Mouse (Mus musculus) liver, embryonic 15.5 days (tissue): ENCODE data around the gene Inpp5b. TPM values are rescaled to one million over a fixed set of nuclear protein-coding genes. Genes with fewer than 3 reads are reported as not detected.

Source experiments
- ATAC-seq: fragments of 200-750 bp; cut with Nextera tagmentation; 2 replicates; pipeline ENCODE4 v1.8.0; 2017; ENCODE audit warnings: moderate number of reproducible peaks, mild to moderate bottlenecking, moderate library complexity; ENCODE audit not compliant: insufficient read depth
- H3K27ac ChIP-seq: fragments of 300-500 bp; sonication (generic); replicated peaks from 2 replicates; pipeline ENCODE4 v1.5.1; 2015; ENCODE audit warnings: mild to moderate bottlenecking, inconsistent platforms
- H3K27me3 ChIP-seq: fragments of 300-500 bp; sonication (generic); 2 replicates; pipeline ENCODE4 v1.6.1; 2015; ENCODE audit warnings: mild to moderate bottlenecking, inconsistent platforms
- H3K36me3 ChIP-seq: fragments of 300-500 bp; sonication (generic); replicated peaks from 2 replicates; pipeline ENCODE4 v1.6.1; 2015; ENCODE audit warnings: moderate library complexity, mild to moderate bottlenecking, inconsistent platforms
- H3K4me1 ChIP-seq: fragments of 300-500 bp; sonication (generic); replicated peaks from 2 replicates; pipeline ENCODE4 v1.6.1; 2015; ENCODE audit warnings: inconsistent platforms
- H3K4me2 ChIP-seq: fragments of 300-500 bp; sonication (generic); 2 replicates; pipeline ENCODE4 v1.6.1; 2015; ENCODE audit warnings: moderate library complexity, mild to moderate bottlenecking, inconsistent platforms
- H3K4me3 ChIP-seq: fragments of 300-500 bp; sonication (generic); replicated peaks from 2 replicates; pipeline ENCODE4 v1.5.1; 2015; ENCODE audit warnings: mild to moderate bottlenecking, inconsistent platforms
- H3K9ac ChIP-seq: fragments of 300-500 bp; sonication (generic); 2 replicates; pipeline ENCODE4 v1.6.1; 2015; ENCODE audit warnings: moderate library complexity, mild to moderate bottlenecking, inconsistent platforms
- H3K9me3 ChIP-seq: fragments of 300-500 bp; sonication (generic); replicated peaks from 2 replicates; pipeline ENCODE4 v1.6.1; 2016; ENCODE audit warnings: inconsistent platforms
- WGBS: fragments of 180-500 bp; shearing (Covaris S2); methylation state at CpG from one replicate; pipeline ENCODE4 v1.1.7; 2015; ENCODE audit warnings: mixed read lengths; ENCODE audit not compliant: insufficient replicate concordance; 5-methylcytosine and 5-hydroxymethylcytosine counted together
- polyA plus RNA-seq: library from polyadenylated mRNA; unstranded; fragments of >200 nt; fragmentation: Nextera tagmentation; extraction: Ambion mirVana; gene quantifications from 2 replicates; pipeline ENCODE4 v1.2.1, GENCODE M21; 2015

The Inpp5b gene
- 38.1 and 38.3 TPM in 2 replicates for polyA plus RNA-seq

- Histone ChIP-seq H3K4me2 (peak within 1 kb of the TSS; percentile 74), H3K36me3 (0 out of 2 replicates have a peak, but pooled peaks cover 3% of the 10 kb centered on the region), H3K4me3 (peak within 1 kb of the TSS; percentile 57), H3K4me1 (peaks cover 29% of the 10 kb centered on the region), H3K27ac (no peak within 1 kb of the TSS), H3K9ac (peak within 1 kb of the TSS; percentile 57), H3K27me3 (no peaks in the 10 kb centered on the region), H3K9me3 (no peaks in the 10 kb centered on the region)
- 9% methylated on average over 25 of the region's 25 CpGs for WGBS
- peak; percentile 68 for ATAC-seq
These were observed at the start of gene Inpp5b for GRCm38 (mm10) chr4:124741376-124742343. Gene Inpp5b (plus strand): TSS chr4:124741850.

GRCm38 (mm10) chr4:124692416-124692861, 49.2 kb upstream of the Inpp5b start:
- peaks cover 11% of the 10 kb centered on the region for H3K27me3 ChIP-seq
- H3K4me2 ChIP-seq: peak overlapping the region; percentile 78
- WGBS: 44% methylated on average over 3 of the region's 3 CpGs
- H3K27ac ChIP-seq: peak overlapping the region; percentile 51; the same call in 1 of the 2 replicates
- no peak for ATAC-seq
- H3K4me1 ChIP-seq: peaks cover 43% of the 10 kb centered on the region
- no peaks in the 10 kb centered on the region for H3K9me3 ChIP-seq
- H3K9ac ChIP-seq: peak overlapping the region; percentile 79
- no peaks in the 10 kb centered on the region for H3K36me3 ChIP-seq
- peak overlapping the region; percentile 72 for H3K4me3 ChIP-seq

GRCm38 (mm10) chr4:124693135-124693894, 48.3 kb upstream of the Inpp5b start, which contains the start of gene Utp11:
Gene Utp11 (minus strand): TSS chr4:124693600.
- Histone ChIP-seq H3K27ac (peak within 1 kb of the TSS; percentile 51; the same call in 1 of the 2 replicates), H3K9me3 (no peaks in the 10 kb centered on the region)
- WGBS: under 1% methylated on average over 43 of the region's 43 CpGs

GRCm38 (mm10) chr4:124694572-124694971, 47.1 kb upstream of the Inpp5b start:
- Histone ChIP-seq H3K9me3 (no peaks in the 10 kb centered on the region), H3K36me3 (no peaks in the 10 kb centered on the region), H3K27me3 (peaks cover 11% of the 10 kb centered on the region), H3K9ac (no peak overlapping the region), H3K4me2 (no peak overlapping the region), H3K4me1 (peaks cover 45% of the 10 kb centered on the region), H3K27ac (no peak overlapping the region), H3K4me3 (no peak overlapping the region)
- ATAC-seq: no peak
- 77% methylated on average over 2 of the region's 2 CpGs for WGBS

More at GRCm38 (mm10) chr4:124693135-124693894, 48.3 kb upstream of the Inpp5b start, which contains the start of gene Utp11:
- H3K27me3 ChIP-seq: peaks cover 11% of the 10 kb centered on the region
- H3K4me2 ChIP-seq: peak within 1 kb of the TSS; percentile 78
- H3K9ac ChIP-seq: peak within 1 kb of the TSS; percentile 79
- peaks cover 43% of the 10 kb centered on the region for H3K4me1 ChIP-seq
- H3K4me3 ChIP-seq: peak within 1 kb of the TSS; percentile 72
- no peaks in the 10 kb centered on the region for H3K36me3 ChIP-seq
- ATAC-seq: peak; percentile 96

- Histone ChIP-seq H3K4me2 (peak overlapping the region; percentile 51), H3K9ac (peak overlapping the region; percentile 37; the same call in 1 of the 2 replicates), H3K27me3 (peaks cover 23% of the 10 kb centered on the region), H3K27ac (peak overlapping the region; percentile 45; the same call in 1 of the 2 replicates), H3K36me3 (no peaks in the 10 kb centered on the region), H3K9me3 (no peaks in the 10 kb centered on the region), H3K4me1 (peaks cover 54% of the 10 kb centered on the region), H3K4me3 (peak overlapping the region; percentile 24)
- ATAC-seq: no peak
- 6% methylated on average over 18 of the region's 18 CpGs for WGBS
These were observed 45.7 kb upstream of the Inpp5b start for GRCm38 (mm10) chr4:124695786-124696516.

- H3K9ac ChIP-seq: 0 out of 2 replicates have a peak overlapping the region, but pooled peaks have one; percentile 66
- ATAC-seq: no peak
- WGBS: 29% methylated on average over 6 of the region's 6 CpGs
- H3K27ac ChIP-seq: peak overlapping the region; percentile 55
- peaks cover 58% of the 10 kb centered on the region for H3K4me1 ChIP-seq
- H3K9me3 ChIP-seq: no peaks in the 10 kb centered on the region
- H3K4me2 ChIP-seq: peak overlapping the region; percentile 96
- H3K36me3 ChIP-seq: no peaks in the 10 kb centered on the region
- H3K4me3 ChIP-seq: peak overlapping the region; percentile 69
- peaks cover 38% of the 10 kb centered on the region for H3K27me3 ChIP-seq
These were observed 41.9 kb upstream of the Inpp5b start for GRCm38 (mm10) chr4:124699791-124700190.

GRCm38 (mm10) chr4:124700248-124700971, 41.2 kb upstream of the Inpp5b start, which contains the start of gene Fhl3:
Gene Fhl3 (plus strand): TSS chr4:124700701.
- peak; percentile 74 for ATAC-seq
- H3K36me3 ChIP-seq: 0 out of 2 replicates have a peak, but pooled peaks cover under 1% of the 10 kb centered on the region
- peaks cover 35% of the 10 kb centered on the region for H3K27me3 ChIP-seq
- H3K27ac ChIP-seq: peak within 1 kb of the TSS; percentile 77
- peak within 1 kb of the TSS; percentile 69 for H3K4me3 ChIP-seq
- H3K9me3 ChIP-seq: no peaks in the 10 kb centered on the region
- H3K4me2 ChIP-seq: peak within 1 kb of the TSS; percentile 96
- H3K4me1 ChIP-seq: peaks cover 63% of the 10 kb centered on the region
- WGBS: under 1% methylated on average over 48 of the region's 59 CpGs
- peak within 1 kb of the TSS; percentile 66 for H3K9ac ChIP-seq

- peak overlapping the region; percentile 66 for H3K9ac ChIP-seq
- 7% methylated on average over 22 of the region's 22 CpGs for WGBS
- peak overlapping the region; percentile 69 for H3K4me3 ChIP-seq
- ATAC-seq: peak; percentile 2; the same call in 1 of the 2 replicates
- peaks cover 27% of the 10 kb centered on the region for H3K27me3 ChIP-seq
- peak overlapping the region; percentile 96 for H3K4me2 ChIP-seq
- H3K4me1 ChIP-seq: peaks cover 61% of the 10 kb centered on the region
- H3K9me3 ChIP-seq: no peaks in the 10 kb centered on the region
- H3K27ac ChIP-seq: peak overlapping the region; percentile 77
- peaks cover 5% of the 10 kb centered on the region; the same call in 1 of the 2 replicates for H3K36me3 ChIP-seq
These were observed 40.4 kb upstream of the Inpp5b start for GRCm38 (mm10) chr4:124701052-124701845.

- H3K36me3 ChIP-seq: peaks cover 6% of the 10 kb centered on the region; the same call in 1 of the 2 replicates
- H3K9ac ChIP-seq: peak overlapping the region; percentile 66; the same call in 1 of the 2 replicates
- 0 out of 2 replicates have a peak overlapping the region, but pooled peaks have one; percentile 6 for H3K27ac ChIP-seq
- no peak for ATAC-seq
- H3K4me2 ChIP-seq: peak overlapping the region; percentile 96
- H3K4me1 ChIP-seq: peaks cover 59% of the 10 kb centered on the region
- H3K27me3 ChIP-seq: peaks cover 27% of the 10 kb centered on the region
- no peaks in the 10 kb centered on the region for H3K9me3 ChIP-seq
- H3K4me3 ChIP-seq: peak overlapping the region; percentile 69
- 38% methylated on average over 5 of the region's 5 CpGs for WGBS
These were observed 39.7 kb upstream of the Inpp5b start for GRCm38 (mm10) chr4:124701916-124702315.
